Mouse (Mus musculus): ENCODE measurements at regions not wholly inside any gene's neighbourhood (a gene's known extent, or its start where the extent isn't known, plus 50 kb on each side); places are given as distances from the start of the nearest gene placed in this dataset.
"Not testable (repeated sequence)": the region's sequence is repeated elsewhere in the genome, so short reads cannot be mapped to it uniquely, and the experiment has no call there.

DNA sequence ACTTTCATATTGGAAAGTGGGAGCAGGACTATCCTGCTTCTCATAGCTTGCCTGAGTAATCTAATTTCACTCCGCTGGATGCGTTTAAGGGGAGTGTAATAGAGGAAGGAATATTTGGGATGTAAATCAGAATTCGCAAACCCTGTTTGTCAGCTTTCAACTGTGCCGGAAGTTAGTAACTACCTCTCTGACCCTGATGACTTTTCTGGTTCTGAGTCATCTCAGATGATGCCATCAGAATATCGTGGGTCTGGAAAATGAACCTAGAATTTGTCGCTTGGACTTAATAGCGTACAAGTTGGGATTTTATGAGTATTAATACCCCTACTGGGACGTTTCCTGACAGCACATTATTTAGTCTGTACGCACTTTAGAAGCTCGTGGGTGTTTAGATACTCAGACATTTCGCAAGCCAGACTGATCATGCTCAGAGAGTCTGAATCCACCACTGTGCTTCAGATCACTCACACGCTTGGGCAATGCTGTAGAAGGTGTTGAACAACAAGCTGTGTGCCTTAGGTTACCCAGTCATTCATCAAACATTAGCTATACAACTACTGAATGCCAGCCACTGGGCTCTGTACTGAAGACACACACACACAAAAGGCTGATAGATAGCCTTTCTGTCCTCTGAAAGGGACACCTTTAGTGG is 131.1 kb downstream of the Phlda1 start:
- DNase-seq (ENCODE audit: low read depth, low spot score) = no peak

DNA sequence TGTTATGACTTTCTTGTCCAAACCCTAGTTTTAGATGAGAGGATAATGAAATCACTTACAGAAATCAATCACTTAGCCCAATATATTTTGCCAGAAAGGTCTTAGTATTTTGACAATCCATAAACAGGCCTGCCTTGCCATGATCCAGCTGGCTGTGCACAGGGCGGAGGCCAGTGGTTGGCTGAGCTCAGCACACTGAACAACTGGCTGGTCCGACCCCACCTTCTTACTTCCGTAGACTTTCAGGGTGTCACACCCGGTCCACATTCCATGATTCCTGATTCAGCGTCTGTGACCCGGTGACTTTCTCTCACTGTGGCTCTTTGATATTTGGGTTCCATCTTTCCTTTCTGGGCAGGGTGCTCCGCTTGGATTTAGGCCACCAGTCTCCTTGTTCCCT is 133.8 kb downstream of the Phlda1 start:
- no peak for DNase-seq (ENCODE audit: low read depth, low spot score)

DNA sequence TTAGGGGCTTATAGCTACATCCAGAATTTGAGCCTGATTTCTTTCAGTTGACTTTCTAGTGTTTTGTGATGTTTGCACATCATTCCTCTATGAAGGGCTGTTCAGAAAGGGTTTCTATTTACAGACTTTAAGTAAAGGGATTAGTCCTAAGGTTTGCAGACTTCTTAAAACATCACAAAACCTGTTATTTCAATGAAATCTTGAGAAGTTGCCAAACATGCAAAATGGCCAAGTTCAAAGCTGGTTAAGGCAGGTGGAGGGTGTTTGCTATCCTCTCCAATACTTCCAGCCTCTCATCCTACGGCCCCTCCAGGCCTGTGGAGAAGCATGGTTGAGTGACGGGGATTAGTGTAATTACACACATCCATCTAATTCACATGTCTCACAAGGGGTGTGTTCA is 136.6 kb downstream of the Phlda1 start:
- no peak for DNase-seq (ENCODE audit: low read depth, low spot score)

DNA sequence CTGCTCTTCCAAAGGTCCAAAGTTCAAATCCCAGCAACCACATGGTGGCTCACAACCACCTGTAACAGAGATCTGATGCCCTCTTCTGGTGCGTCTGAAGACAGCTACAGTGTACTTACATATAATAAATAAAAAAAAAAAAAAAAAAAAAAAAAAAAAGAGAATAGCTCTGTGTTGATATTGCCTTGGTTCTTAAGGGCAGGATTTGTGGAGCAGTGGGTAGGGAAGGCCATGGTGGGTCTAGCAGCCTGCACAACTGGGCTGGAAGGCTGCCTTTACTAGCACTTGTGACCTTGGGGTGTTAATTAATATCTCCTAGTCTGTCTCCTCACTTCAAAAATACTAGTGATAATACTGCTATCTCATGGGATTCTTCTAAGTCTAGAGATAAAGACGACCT is 147.7 kb downstream of the Phlda1 start:
- DNase-seq (ENCODE audit: low read depth, low spot score) = not testable (repeated sequence)

DNA sequence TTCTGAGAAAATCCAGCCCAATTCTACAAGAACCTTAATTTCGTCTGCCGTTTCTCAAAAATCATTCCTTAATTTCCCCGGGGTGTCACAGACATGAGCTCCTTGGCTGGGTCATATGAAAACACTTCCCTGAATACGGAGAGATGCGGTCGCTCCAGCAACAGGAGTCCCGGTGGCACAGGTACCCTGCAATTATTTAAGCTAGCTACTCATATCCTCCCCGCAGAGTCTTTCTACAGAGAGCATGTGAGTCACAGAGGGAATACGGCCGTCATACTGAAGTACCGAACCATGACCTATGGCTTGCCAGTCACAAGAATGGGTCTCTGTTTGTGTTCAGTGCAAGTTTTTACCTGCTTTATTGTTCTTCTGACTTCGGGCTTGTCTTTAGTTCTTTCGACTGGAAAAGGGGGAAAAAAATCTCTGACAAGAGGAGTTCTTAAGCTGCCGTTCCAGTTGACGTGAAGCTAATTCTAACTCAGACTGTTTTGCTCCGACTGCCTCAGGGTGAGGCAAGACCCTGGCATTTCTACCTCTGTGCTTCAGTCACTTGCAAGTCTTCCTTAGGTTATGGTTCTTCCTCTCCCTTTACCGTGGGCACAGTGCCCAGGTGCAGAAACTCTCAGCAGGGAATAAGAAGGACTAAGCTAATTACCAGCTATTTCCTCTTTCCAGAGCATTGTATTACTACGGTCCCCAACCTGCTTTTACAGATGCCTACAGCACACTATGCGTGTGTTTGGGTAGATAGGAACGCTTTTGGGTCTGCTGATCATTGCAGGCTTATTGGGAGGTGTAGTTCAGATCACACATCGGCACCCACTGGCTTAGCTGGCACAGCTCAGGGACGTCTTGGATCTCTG is 148.5 kb downstream of the Phlda1 start:
- DNase-seq (ENCODE audit: low read depth, low spot score) = no peak

DNA sequence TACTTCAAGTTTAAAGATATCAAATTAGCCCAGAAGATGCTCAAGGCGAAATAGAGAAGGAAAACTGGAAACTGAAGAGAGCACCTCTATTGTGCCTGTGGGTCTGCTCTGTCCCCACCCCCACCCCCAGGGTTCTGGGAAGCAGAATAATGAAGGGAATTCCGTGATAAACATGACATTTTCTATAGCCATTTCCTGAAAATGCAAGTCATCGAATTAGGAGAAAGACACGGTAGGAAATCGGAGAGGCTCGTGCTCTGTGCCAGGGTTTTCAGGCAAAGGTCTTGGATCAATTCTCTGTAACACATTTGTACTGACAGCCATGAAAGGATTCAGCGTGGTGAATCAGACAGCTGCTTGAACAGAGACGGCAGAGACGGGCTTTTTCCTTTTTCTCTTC is 152.7 kb downstream of the Phlda1 start:
- DNase-seq (ENCODE audit: low read depth, low spot score) = no peak

DNA sequence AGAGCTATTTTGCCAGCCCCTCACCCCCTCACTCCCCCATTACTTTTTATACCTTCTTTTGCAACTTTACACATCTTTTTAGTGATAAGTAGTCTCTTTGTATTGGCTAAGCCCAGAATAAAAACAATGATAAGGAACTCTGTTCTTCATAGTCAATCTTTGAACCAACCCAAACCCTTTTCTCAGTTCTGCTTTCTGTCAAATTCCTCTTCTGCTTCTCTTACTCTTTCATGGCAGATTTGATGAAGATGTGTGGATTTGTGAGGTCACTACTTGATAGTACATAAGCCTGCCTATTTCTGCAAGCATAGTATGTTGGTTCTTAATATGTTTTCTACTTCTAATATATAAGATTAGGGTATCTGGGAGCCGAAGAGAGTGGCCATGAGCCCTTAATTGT is 156.6 kb downstream of the Phlda1 start:
- DNase-seq (ENCODE audit: low read depth, low spot score) = no peak

DNA sequence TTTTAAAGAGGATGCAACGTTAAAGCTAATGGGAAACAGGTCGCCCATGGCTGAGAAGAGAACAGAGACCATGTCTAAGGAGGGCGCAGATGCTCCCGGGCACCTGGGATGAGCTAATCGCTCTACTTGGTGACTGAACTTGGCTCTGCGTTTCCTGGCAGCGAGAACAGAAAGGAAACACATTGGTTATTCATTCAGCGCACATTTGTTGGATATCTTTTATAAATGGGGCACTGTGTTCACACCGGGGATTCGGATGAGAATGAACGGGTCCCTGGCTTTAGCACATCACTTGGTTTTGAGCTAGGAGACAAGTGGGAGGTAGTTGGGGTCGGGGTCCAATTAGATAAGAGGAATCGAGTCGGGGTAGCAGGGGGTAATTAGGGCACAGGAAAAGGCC is 159.7 kb downstream of the Phlda1 start:
- DNase-seq (ENCODE audit: low read depth, low spot score) = no peak

DNA sequence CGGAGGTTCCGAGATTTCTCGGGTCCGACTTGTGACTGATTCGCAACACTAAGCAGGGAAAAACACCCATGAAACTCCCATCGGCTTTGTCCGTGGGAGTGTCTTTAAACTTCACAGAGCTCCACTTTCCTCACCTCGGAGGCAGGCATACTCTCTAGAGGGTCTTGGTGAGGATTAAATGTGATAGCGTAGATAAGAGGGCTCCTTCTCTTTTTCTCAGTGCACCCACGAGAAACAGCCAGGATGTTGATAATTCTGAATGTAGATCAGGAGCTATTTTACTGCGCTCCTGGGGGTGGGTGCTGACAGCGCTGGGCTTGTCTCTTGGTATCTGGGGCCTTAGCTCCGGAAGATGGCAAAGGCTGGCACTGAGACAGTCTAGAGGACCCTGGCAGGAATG is 160.9 kb downstream of the Phlda1 start:
- DNase-seq (ENCODE audit: low read depth, low spot score) = no peak

DNA sequence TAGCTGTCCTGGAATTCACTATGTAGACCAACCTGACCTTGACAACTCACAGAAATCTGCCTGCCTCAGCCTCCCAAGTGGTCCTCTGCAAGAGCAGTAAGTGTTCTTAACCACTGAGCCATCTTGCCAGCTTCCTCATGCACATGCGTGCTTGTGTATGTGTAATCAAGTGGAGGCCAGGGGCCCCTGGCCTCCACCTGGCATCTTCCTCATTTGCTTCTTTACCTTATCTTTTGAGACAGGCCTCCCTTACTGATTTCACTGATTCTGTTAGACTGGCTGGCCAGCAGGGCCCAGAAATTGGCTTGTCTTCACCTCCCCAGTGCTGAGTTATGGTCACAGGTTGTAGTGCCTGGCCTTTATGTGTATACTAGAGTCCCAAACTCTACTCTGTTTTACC is 162.6 kb downstream of the Phlda1 start:
- no peak for DNase-seq (ENCODE audit: low read depth, low spot score)

DNA sequence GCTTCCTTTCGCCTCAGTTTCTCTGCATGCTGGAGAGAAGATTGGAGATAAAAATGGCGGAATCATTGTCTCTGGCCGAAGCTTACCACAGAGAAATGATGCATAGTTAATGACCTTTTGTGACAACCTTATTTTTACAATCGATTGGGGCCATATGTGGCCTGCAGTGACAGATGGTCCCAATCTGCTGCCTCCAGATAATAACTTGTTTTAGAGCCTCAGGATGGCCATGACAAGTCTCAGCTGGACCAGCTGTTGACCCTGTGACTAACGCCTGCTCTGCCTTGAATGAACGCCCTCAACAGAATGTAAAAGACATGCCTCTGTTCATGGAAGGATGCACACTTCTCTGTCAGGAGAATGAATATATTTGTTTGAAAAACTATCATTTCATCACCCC is 163.6 kb downstream of the Phlda1 start:
- DNase-seq (ENCODE audit: low read depth, low spot score) = no peak

DNA sequence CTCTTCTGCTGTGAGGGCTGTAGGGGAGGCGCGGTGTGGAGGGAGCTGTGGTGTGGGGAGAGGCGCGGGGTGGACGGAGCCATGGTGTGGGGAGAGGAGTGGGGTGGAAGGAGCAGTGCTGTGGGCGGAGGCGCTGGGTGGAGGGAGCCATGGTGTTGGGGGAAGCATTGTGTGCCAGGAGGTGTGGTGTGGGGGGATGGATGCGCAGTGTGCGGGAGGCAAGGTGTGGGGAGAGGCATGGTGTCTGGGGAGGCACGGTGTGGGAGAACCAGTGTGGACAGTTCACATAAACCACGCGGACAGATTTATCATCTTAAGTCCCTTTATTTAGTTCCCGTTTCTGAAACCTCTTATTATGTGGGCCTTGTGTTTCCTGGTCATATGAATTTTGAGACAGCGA is 164.6 kb downstream of the Phlda1 start:
- DNase-seq (ENCODE audit: low read depth, low spot score) = no peak

DNA sequence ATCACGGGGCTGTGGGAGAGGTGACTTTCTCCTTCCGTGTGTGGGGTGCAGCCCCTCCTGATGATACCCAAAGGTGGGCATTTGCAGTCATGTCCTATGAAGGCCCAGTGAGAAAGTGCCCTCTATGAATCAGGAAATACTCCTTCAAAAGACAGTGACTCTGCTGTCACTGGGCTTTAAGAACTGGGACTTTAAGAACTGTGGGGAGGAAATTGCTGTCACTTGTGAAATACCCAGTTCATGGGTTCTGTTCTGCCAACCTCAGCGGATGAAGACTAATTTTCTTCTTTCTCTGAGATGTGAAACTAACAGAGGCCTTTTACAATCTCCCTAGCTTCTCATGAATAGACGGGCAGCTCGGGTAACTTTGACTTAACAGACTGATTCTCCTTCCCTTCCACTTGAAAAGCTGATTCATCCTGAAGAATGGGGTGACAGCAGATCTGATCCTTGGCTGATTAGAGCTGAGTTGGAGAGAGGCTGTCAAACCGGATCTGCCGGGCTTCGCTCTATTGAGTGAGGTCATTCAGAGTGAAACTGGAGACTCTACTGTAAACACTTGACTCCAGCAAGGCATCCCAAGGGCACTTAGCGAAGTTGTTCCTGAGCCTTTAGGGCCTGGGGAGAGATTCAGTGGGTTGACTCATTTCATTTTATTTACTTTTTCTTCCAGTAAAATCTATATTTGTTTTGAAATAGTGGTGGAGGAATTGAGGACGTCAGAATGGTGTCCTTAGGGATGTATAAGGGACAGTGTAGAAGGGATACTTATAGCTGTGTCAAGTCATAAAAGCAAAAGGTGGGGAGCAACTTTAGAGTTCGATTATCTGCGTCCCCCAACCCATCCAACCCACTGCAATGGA is 166.6 kb downstream of the Phlda1 start:
- no peak for DNase-seq (ENCODE audit: low read depth, low spot score)

DNA sequence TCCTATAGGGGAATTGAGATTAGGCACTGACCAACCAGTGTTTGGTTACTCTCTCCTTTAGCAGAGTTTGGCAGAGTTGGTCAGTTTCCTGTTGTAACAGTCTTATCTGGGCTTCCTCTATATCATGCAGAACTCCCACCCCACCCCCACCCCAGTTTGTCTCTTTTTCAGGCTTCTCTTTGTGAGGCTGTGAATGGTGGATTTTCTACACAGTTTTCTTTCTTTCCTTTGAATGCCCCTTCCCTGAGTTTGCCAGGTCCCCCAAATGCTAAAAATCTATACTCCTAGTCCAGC is 167.2 kb downstream of the Phlda1 start:
- DNase-seq (ENCODE audit: low read depth, low spot score) = no peak

DNA sequence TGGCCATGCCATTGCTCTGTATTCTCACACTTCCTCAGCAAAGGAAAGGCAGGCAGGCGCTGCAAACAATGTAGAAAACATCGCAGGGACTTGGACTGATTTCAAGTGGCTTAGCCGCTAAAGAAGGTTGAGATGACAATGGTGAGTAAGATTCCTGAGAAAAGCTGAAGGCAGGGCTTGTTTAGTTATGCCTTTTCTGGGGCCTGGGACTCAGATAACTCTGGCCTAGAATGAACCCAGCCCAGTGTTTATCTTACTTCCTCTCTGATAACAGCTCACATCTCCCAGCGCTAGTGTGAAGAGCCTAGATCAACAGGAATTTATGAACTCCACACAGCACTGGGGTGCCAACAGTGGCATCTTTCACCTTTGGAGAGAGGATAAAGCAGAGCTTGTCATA is 170.2 kb downstream of the Phlda1 start:
- DNase-seq (ENCODE audit: low read depth, low spot score) = no peak

DNA sequence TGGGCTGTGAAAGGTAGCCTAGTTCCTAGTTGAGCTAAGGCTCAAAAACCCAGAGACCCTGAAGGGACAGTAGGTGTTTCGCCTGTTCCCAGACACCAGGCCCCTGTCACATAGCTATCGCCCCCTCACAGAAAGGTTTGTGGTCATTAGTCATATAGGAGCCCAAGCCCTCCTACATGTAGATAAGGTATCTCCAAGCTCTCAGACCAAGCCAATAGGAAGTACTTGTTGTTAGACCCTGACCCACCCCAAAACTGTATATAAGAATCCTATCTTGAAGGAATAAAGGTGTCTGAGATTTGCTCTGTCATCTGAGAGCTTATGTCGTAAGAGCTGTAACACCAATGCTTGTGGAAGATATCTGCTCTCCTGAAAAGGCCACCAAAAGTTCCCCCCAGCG is 174.8 kb downstream of the Phlda1 start:
- no peak for DNase-seq (ENCODE audit: low read depth, low spot score)

DNA sequence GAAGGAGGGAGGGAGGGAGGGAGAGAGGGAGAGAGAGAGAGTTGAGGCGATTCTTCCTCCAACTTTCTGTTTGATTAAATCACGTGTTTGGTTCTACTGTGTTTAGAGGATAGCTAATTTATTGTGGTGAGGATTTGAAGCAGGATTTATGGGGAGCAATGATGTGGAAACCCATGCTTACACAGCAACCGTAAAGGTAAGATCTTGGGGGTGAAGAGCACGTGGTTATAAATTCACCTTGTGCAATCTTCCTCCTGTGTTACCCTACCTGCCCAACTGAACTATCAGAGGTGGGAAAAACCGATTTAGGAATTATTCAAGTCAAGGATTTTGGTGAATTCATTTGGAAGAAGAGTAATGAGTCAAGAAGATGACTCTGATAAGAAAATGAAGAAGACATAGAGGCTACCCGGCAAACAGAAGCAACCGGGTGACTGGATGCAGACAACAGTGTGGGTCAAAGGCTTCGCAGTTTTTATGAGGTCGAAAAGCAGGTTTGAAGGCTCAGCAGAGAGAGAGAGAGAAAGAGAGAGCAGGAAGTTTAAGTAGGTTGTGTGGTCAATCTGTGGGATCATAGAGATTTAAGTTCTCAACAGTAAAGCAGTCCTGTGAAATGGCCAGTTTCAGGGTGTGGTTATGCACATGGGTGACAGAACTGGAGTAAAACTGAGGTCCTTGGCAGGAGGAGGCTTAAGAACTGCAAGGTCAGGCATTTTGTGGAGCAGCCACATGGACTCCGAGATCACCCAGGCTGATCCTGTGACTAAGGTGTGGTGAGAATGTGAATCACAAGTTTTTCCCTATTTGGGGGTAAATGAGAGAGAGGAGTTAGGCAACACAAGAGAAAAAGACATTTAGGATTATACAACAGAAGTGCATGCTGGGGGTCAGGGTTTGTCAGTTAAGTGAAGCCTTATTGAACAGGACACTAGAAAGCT is 178.6 kb downstream of the Phlda1 start:
- DNase-seq (ENCODE audit: low read depth, low spot score) = no peak

DNA sequence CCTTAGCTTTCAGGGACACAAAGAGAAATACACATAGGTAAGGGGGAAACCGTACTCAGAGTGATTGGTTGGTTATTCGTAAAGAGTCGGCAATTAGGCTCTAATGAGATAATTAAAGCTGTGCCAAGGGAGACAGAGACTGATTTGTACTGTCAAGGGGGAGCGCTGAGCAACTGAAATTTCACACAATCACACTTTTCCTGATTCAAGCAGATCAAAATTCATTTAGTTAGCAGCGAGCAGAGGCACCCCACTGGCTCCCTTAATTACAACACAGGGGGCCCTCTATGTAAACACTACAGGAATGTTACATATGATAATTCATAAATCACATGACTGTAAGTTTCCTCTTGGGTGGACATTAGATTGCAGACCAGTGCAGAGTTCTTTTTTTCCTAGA is 180.5 kb downstream of the Phlda1 start:
- DNase-seq (ENCODE audit: low read depth, low spot score) = no peak

DNA sequence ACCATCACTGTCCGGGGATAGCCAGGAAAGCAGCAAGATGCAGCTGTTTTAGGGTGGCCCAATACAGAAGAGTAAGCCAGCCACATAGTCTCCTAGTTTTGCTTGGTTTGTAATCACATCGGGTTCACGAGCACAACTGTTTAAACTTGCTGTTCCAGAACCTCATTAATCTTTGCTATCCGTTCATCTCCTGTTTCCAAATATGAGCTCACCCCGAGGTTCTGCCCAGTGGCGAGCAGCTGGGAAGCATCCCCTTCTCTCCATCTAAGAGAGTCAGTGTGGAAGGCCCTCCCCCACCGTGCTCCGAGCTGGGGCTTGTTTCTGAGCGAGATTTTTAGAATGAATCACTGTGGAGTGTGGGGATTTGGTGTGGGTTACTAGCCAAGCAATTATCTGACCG is 183.5 kb downstream of the Phlda1 start:
- no peak for DNase-seq (ENCODE audit: low read depth, low spot score)

DNA sequence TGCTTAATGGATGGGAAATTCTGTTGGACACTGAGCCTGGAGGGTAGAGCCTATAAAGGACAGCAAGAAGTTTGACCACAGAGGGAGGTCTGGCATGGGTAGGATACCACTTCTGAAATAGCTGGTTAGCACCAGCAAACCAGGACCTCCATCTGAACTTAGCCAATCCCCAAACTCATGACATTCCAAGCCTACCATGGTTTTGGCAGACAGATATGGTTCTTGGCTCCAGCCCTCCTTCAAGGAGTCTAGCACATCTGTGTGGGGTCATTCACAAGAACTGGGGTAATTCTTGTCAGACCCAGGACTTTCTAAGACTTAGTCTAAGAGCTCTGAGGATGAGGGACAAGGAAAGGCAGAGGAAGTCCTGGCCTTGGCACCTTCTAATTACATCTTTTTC is 187.7 kb downstream of the Phlda1 start:
- DNase-seq (ENCODE audit: low read depth, low spot score) = no peak
